Comparison of ENCODE assay signal across 15 mouse cellular contexts in genomic region chr9:121968258-121968657, GRCm38 (mm10). TPM values are rescaled to one million over a fixed set of nuclear protein-coding genes. Genes with fewer than 3 reads are reported as not detected.
DNase-seq lines count a peak whose midpoint lies in the region; ATAC-seq lines count a peak whose summit lies in the region.
"Had no signal": no experiment of that assay in that cellular context is flagged by ENCODE, and none has a peak within 500 bp of the region (broad histone marks: within the 10 kb centered on the region; RNA-seq: fewer than 3 reads in every experiment).

No protein-coding gene starts in this region.

- no peaks in the 10 kb centered on the region for H3K27me3 ChIP-seq in heart, embryonic 11.5 days (ENCODE audit: control insufficient read depth, insufficient read depth, low read length)
- H3K27me3 ChIP-seq: limb, embryonic 13.5 days had no signal

- WGBS in heart, embryonic 11.5 days (ENCODE audit: insufficient replicate concordance): 76% methylated on average over 5 of the region's 5 CpGs

- H3K27ac ChIP-seq in heart, embryonic 11.5 days (ENCODE audit: low read depth, low read length): no peak overlapping the region
- H3K27ac ChIP-seq: limb, embryonic 13.5 days had no signal

- H3K9ac ChIP-seq in heart, embryonic 11.5 days (ENCODE audit: low read depth, low read length): no peak overlapping the region
- H3K9ac ChIP-seq: limb, embryonic 13.5 days had no signal

- ATAC-seq in heart, embryonic 11.5 days (replicated peaks; ENCODE audit: insufficient number of reproducible peaks, low FRiP score, low TSS enrichment): no peak
- no peak for ATAC-seq in megakaryocyte progenitor cell, adult 5-6 weeks (replicated peaks; ENCODE audit: poor library complexity)

- no peaks in the 10 kb centered on the region for H3K36me3 ChIP-seq in heart, embryonic 11.5 days (ENCODE audit: control insufficient read depth, insufficient read depth, low read length)
- H3K36me3 ChIP-seq: limb, embryonic 13.5 days had no signal

- H3K4me3 ChIP-seq in heart, embryonic 11.5 days (ENCODE audit: low read depth, low read length): no peak overlapping the region
- H3K4me3 ChIP-seq: limb, embryonic 13.5 days had no signal

- no peaks in the 10 kb centered on the region for H3K9me3 ChIP-seq in heart, embryonic 11.5 days (replicated peaks; ENCODE audit: control insufficient read depth, low read length)
- H3K9me3 ChIP-seq: limb, embryonic 13.5 days had no signal

- no peak overlapping the region for H3K4me2 ChIP-seq in heart, embryonic 11.5 days
- H3K4me2 ChIP-seq: limb, embryonic 13.5 days had no signal

- peak; percentile 31 for DNase-seq in heart, postnatal 4 days
- DNase-seq in ovary, adult 18-20 months (ENCODE audit: low spot score): peak; percentile 82
- DNase-seq in ovary, postnatal 14 days (ENCODE audit: low spot score): no peak
- DNase-seq in kidney, postnatal 25 days: peak; percentile 23 to 48
- no peak for DNase-seq in urinary bladder, postnatal 4 days (ENCODE audit: low spot score in 2 of 2)
- DNase-seq: cerebellum, adult 2 months; gastrocnemius, postnatal 14 days; layer of hippocampus, postnatal 36 days; right cerebral cortex, adult 18-20 months; thymus, postnatal 14 days had no signal

- no peaks in the 10 kb centered on the region for H3K4me1 ChIP-seq in heart, embryonic 11.5 days (ENCODE audit: control insufficient read depth, insufficient read depth, low read length)

RNA-seq across cellular contexts. Expression of gene Fam198a, which starts 17.5 kb away (rescaled TPM):
- under 1 TPM; 0.77 to 0.79 TPM for total RNA-seq in heart, postnatal 4 days (2021)
- 0.35 and 0.44 TPM in 2 replicates for polyA plus RNA-seq in heart, embryonic 11.5 days (2014; fragmentation: Nextera tagmentation; extraction: Ambion mirVana)
- total RNA-seq in megakaryocyte progenitor cell, adult 5-6 weeks (2015): 0.25 TPM in 1 of 2 replicates, not detected in the other
- 0.17 and 0.30 TPM in 2 replicates for total RNA-seq in megakaryocyte progenitor cell, adult 5-6 weeks (2017)

RNA-seq across cellular contexts. Expression of gene Pomgnt2, which starts 28.7 kb away (rescaled TPM):
- total RNA-seq in heart, postnatal 4 days (2021): 1 to 10 TPM; 7.8 to 7.9 TPM
- polyA plus RNA-seq in heart, embryonic 11.5 days (2014; fragmentation: Nextera tagmentation; extraction: Ambion mirVana): 8.8 and 10.6 TPM in 2 replicates
- total RNA-seq in megakaryocyte progenitor cell, adult 5-6 weeks (2015): 3.2 and 4.6 TPM in 2 replicates
- total RNA-seq in megakaryocyte progenitor cell, adult 5-6 weeks (2017): 4.9 and 6.7 TPM in 2 replicates

RNA-seq across cellular contexts. Expression of gene Cyp8b1, which starts 52.2 kb away (rescaled TPM):
- not detected for total RNA-seq in heart, postnatal 4 days (2021)
- not detected in 2 replicates for polyA plus RNA-seq in heart, embryonic 11.5 days (2014; fragmentation: Nextera tagmentation; extraction: Ambion mirVana)
- not detected in 2 replicates for total RNA-seq in megakaryocyte progenitor cell, adult 5-6 weeks (2015)
- total RNA-seq in megakaryocyte progenitor cell, adult 5-6 weeks (2017): not detected in 2 replicates
- total RNA-seq: gastrocnemius, postnatal 14 days; layer of hippocampus, postnatal 36 days had no signal
- polyA plus RNA-seq: cerebellum, adult 2 months; forebrain, embryonic 11.5 days; limb, embryonic 13.5 days; neural tube, embryonic 11.5 days had no signal

Comparison
In these comparisons a context has a peak if more than half of its experiments do, and no peak if none do; other contexts are left out.
1. DNase-seq: peak in heart, postnatal 4 days (single experiment), ovary, adult 18-20 months (single experiment) and kidney, postnatal 25 days (2 of 2); none in ovary, postnatal 14 days (single experiment) and urinary bladder, postnatal 4 days (0 of 2).